Comparison of ENCODE assay signal across 10 mouse cellular contexts in genomic region chr4:152833411-152834310, GRCm38 (mm10).
A peak's percentile ranks its signal among the peaks of the same experiment; 100 is the strongest.
DNase-seq lines count a peak whose midpoint lies in the region; ATAC-seq lines count a peak whose summit lies in the region.
"Had no signal": no experiment of that assay in that cellular context is flagged by ENCODE, and none has a peak within 500 bp of the region (broad histone marks: within the 10 kb centered on the region; RNA-seq: fewer than 3 reads in every experiment).

No protein-coding gene starts in this region.

- no peaks in the 10 kb centered on the region for H3K36me3 ChIP-seq in hindbrain, embryonic 11.5 days (ENCODE audit: control insufficient read depth, insufficient read depth, low read length)
- H3K36me3 ChIP-seq in neural tube, embryonic 13.5 days: no peaks in the 10 kb centered on the region

- intact Hi-C loops in left cerebral cortex, postnatal 4 days (cut with DNase I): no loop called here
- intact Hi-C loops in left cerebral cortex, postnatal 14 days (cut with DNase I): no loop called here

- no peak overlapping the region for H3K27ac ChIP-seq in hindbrain, embryonic 11.5 days (ENCODE audit: low read depth, low read length)
- H3K27ac ChIP-seq in neural tube, embryonic 13.5 days (replicated peaks): peak overlapping the region; percentile 87

- peak; percentile 27 for DNase-seq in left cerebral cortex, postnatal 4 days
- no peak for DNase-seq in left cerebral cortex, postnatal 14 days (ENCODE audit: low spot score in 2 of 2)
- DNase-seq in embryo, embryonic 10 days (ENCODE audit: low spot score): peak; percentile 62
- peak; percentile 49 for DNase-seq in hindbrain, embryonic 11.5 days (ENCODE audit: low spot score)
- DNase-seq in B cell, adult 2 months: no peak
- no peak for DNase-seq in frontal cortex, adult 2 months (ENCODE audit: extremely low spot score in 1 of 2, low spot score in 1 of 2)
- DNase-seq: kidney, postnatal 25 days; liver had no signal

- H3K4me1 ChIP-seq in hindbrain, embryonic 11.5 days (replicated peaks; ENCODE audit: control insufficient read depth, insufficient read depth, low read length): peaks cover 2% of the 10 kb centered on the region; the same call in 1 of the 2 replicates
- H3K4me1 ChIP-seq in neural tube, embryonic 13.5 days (replicated peaks): peaks cover 43% of the 10 kb centered on the region
- H3K4me1 ChIP-seq: megakaryocyte, embryonic 14.5 days had no signal

- H3K4me3 ChIP-seq in hindbrain, embryonic 11.5 days (ENCODE audit: low read depth, low read length): no peak overlapping the region
- H3K4me3 ChIP-seq in neural tube, embryonic 13.5 days: no peak overlapping the region
- H3K4me3 ChIP-seq: megakaryocyte, embryonic 14.5 days had no signal

- 27% methylated on average over 23 of the region's 23 CpGs for WGBS in hindbrain, embryonic 11.5 days
- WGBS in neural tube, embryonic 13.5 days: 7% methylated on average over 23 of the region's 23 CpGs

- no peak overlapping the region for H3K9ac ChIP-seq in hindbrain, embryonic 11.5 days (ENCODE audit: low read depth, low read length)
- peak overlapping the region; percentile 26 for H3K9ac ChIP-seq in neural tube, embryonic 13.5 days

- H3K9me3 ChIP-seq in hindbrain, embryonic 11.5 days (ENCODE audit: control insufficient read depth, low read length): peaks cover 3% of the 10 kb centered on the region; the same call in 1 of the 2 replicates
- H3K9me3 ChIP-seq in neural tube, embryonic 13.5 days: no peaks in the 10 kb centered on the region

- no peak overlapping the region for H3K4me2 ChIP-seq in hindbrain, embryonic 11.5 days (replicated peaks; ENCODE audit: low read depth, low read length)
- peak overlapping the region; percentile 3; the same call in 1 of the 2 replicates for H3K4me2 ChIP-seq in neural tube, embryonic 13.5 days

- H3K27me3 ChIP-seq in hindbrain, embryonic 11.5 days (ENCODE audit: control insufficient read depth, insufficient read depth, low read length): no peaks in the 10 kb centered on the region
- H3K27me3 ChIP-seq in neural tube, embryonic 13.5 days: peaks cover 3% of the 10 kb centered on the region
- H3K27me3 ChIP-seq: megakaryocyte, embryonic 14.5 days had no signal

- peak; percentile 65 for ATAC-seq in hindbrain, embryonic 11.5 days (ENCODE audit: low FRiP score)
- peak; percentile 68 for ATAC-seq in neural tube, embryonic 13.5 days (ENCODE audit: low read depth)

Comparison
In these comparisons a context has a peak if more than half of its experiments do, and no peak if none do; other contexts are left out.
1. DNase-seq: peak in left cerebral cortex, postnatal 4 days (single experiment), embryo, embryonic 10 days (single experiment) and hindbrain, embryonic 11.5 days (single experiment); none in left cerebral cortex, postnatal 14 days (0 of 2), B cell, adult 2 months (0 of 2) and frontal cortex, adult 2 months (0 of 2).